Mouse (Mus musculus) megakaryocyte, embryonic 14.5 days (primary cell): ENCODE measurements around the gene Xrn2. TPM values are rescaled to one million over a fixed set of nuclear protein-coding genes. Genes with fewer than 3 reads are reported as not detected.

Experiments used
- H3K27me3 ChIP-seq: replicated peaks from 2 replicates; pipeline ENCODE3; 2012; ENCODE audit warnings: inconsistent platforms
- H3K36me3 ChIP-seq: replicated peaks from 2 replicates; pipeline ENCODE3; 2012; ENCODE audit warnings: low read length, inconsistent platforms, mixed read lengths
- H3K4me1 ChIP-seq: 2 replicates; pipeline ENCODE4 v1.6.1; 2012; ENCODE audit warnings: inconsistent platforms
- H3K4me3 ChIP-seq: replicated peaks from 2 replicates; pipeline ENCODE3; 2012; ENCODE audit warnings: moderate library complexity, mild to moderate bottlenecking, inconsistent platforms
- H3K9me3 ChIP-seq: 2 replicates; pipeline ENCODE4 v1.6.1; 2012; ENCODE audit warnings: inconsistent platforms
- FLI1 ChIP-seq: IDR thresholded peaks from 2 replicates; pipeline ENCODE4 v1.6.1; 2012; ENCODE audit warnings: low read length, inconsistent platforms, mixed read lengths
- GATA1 ChIP-seq: IDR thresholded peaks from 3 replicates; pipeline ENCODE4 v1.6.1; 2012; ENCODE audit warnings: mixed read lengths, low read length, inconsistent platforms, borderline replicate concordance
- polyA plus RNA-seq: library from polyadenylated mRNA; stranded (reverse); fragments of >175 nt; gene quantifications from 2 replicates; pipeline ENCODE4 v1.2.3, GENCODE M21; 2012; ENCODE audit warnings: low replicate concordance; ENCODE audit not compliant: insufficient read depth

Gene Xrn2
- polyA plus RNA-seq, 1 experiment, result 2.8 TPM

- Histone ChIP-seq H3K27me3 (no peaks in the 10 kb centered on the region), H3K36me3 (peaks cover 73% of the 10 kb centered on the region), H3K9me3 (no peaks in the 10 kb centered on the region)
Measured at GRCm38 (mm10) chr2:147047051-147047450, 34.3 kb downstream of the Xrn2 start.

GRCm38 (mm10) chr2:147053229-147053892, 40.6 kb downstream of the Xrn2 start:
- Histone ChIP-seq H3K36me3 (peaks cover 95% of the 10 kb centered on the region), H3K4me3 (no peak overlapping the region), H3K4me1 (peaks cover 10% of the 10 kb centered on the region), H3K9me3 (no peaks in the 10 kb centered on the region), H3K27me3 (no peaks in the 10 kb centered on the region)
- TF ChIP-seq GATA1, result no peak

More at GRCm38 (mm10) chr2:147047051-147047450, 34.3 kb downstream of the Xrn2 start:
- Histone ChIP-seq H3K4me1 (peaks cover 14% of the 10 kb centered on the region), H3K4me3 (no peak overlapping the region)
- TF ChIP-seq GATA1, result no peak
- TF ChIP-seq FLI1, result no peak

DNA sequence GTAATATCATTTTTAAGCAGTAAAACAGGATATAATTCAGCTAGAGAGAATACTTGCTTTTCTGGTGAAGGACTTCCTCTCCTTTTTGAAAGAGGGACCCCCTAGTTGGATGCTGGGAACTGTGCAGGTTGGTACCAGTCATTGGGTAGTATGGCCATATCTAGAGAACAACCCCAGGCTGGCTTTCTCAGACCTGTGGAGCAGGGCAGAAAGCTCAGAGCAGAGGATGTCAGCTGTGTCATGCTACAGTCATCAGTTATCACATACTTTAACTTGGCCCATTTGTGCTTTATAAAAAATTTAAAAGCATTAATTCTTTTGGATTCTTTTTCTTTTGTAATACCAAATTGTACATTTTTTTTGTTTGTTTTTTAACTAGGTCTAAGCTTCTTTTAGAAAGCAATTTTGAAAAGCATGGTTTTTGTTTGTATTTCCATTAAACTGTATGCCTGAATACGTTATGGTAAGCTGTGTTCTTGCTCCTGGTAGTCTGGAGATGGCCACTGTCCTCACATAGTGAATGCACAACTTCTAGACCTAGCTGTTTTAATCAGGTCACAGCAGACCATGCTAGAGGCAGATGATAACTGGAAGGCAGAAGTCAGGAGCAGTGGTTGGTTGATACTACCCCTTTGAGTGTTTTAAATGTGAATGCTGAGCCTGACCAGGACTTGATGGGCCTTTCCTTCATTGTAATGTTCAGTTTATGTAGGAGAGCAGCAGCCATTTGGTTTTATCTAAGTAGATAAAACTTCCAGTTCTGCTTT, 54.9 kb downstream of the Xrn2 start:
- H3K4me3 ChIP-seq, result no peak overlapping the region
- H3K9me3 ChIP-seq, result no peaks in the 10 kb centered on the region
- peaks cover 52% of the 10 kb centered on the region for H3K4me1 ChIP-seq
- peaks cover 57% of the 10 kb centered on the region for H3K36me3 ChIP-seq
- H3K27me3 ChIP-seq, result no peaks in the 10 kb centered on the region
- TF ChIP-seq FLI1 (no peak), GATA1 (no peak)

GRCm38 (mm10) chr2:147069077-147069476, 56.3 kb downstream of the Xrn2 start:
- Histone ChIP-seq H3K9me3 (no peaks in the 10 kb centered on the region), H3K4me3 (no peak overlapping the region), H3K27me3 (no peaks in the 10 kb centered on the region), H3K36me3 (peaks cover 53% of the 10 kb centered on the region), H3K4me1 (peaks cover 52% of the 10 kb centered on the region)
- no peak for TF ChIP-seq GATA1
- TF ChIP-seq FLI1, result no peak

DNA sequence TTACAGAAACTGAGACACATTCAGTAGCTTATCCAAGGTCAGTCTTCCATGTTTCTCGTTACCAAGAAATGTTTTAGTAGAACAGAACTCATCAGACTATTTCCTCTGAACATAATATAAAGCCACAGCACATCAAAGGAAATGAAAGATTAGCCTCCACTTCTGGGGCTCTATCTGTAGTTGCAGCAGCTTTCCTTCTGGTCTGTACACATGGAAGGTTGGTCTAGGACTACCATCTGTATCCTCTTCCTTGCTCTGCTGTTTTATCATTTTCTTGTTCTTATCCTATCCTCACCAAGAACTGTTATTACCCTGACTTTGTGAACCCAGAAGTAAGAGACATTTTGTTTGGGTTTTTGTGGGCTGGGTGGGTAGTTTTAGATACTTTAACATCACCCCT, 57.5 kb downstream of the Xrn2 start:
- H3K4me1 ChIP-seq, result peaks cover 52% of the 10 kb centered on the region
- no peaks in the 10 kb centered on the region for H3K27me3 ChIP-seq
- no peak overlapping the region for H3K4me3 ChIP-seq
- H3K36me3 ChIP-seq, result peaks cover 53% of the 10 kb centered on the region
- TF ChIP-seq GATA1 (no peak), FLI1 (no peak)
- H3K9me3 ChIP-seq, result no peaks in the 10 kb centered on the region

GRCm38 (mm10) chr2:147073962-147074361, 61.2 kb downstream of the Xrn2 start:
- no peak for TF ChIP-seq GATA1
- no peak for TF ChIP-seq FLI1
- peaks cover 24% of the 10 kb centered on the region for H3K4me1 ChIP-seq
- H3K36me3 ChIP-seq, result peaks cover 70% of the 10 kb centered on the region
- no peak overlapping the region for H3K4me3 ChIP-seq
- H3K27me3 ChIP-seq, result no peaks in the 10 kb centered on the region
- no peaks in the 10 kb centered on the region for H3K9me3 ChIP-seq

- Histone ChIP-seq H3K9me3 (no peaks in the 10 kb centered on the region), H3K4me1 (peaks cover 20% of the 10 kb centered on the region), H3K27me3 (no peaks in the 10 kb centered on the region), H3K4me3 (no peak overlapping the region), H3K36me3 (peaks cover 66% of the 10 kb centered on the region)
- TF ChIP-seq GATA1, result no peak
- no peak for TF ChIP-seq FLI1
Measured at GRCm38 (mm10) chr2:147074399-147074798, 61.6 kb downstream of the Xrn2 start.

DNA sequence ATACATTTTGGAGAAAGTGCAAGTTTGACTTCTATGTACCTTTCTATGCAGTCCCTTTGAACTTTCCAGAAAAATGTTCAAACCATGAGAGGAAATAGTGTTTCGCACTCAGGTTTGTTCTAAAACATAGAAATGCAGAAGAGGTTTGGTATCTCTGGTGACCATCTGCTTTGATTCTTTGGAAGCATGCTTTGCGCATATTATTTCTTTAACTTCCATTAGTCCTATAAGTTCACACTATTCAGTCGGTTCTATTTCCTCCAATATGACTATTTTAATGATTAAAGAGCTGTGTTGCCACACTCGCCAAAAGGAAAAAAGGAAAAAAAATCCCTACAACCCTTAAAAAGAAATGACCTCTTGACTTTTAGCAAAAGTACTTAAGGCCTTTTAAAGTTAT, 69.6 kb downstream of the Xrn2 start:
- Histone ChIP-seq H3K4me3 (no peak overlapping the region), H3K9me3 (no peaks in the 10 kb centered on the region), H3K4me1 (peaks cover 28% of the 10 kb centered on the region), H3K27me3 (peaks cover 56% of the 10 kb centered on the region), H3K36me3 (peaks cover 9% of the 10 kb centered on the region)
- no peak for TF ChIP-seq GATA1

GRCm38 (mm10) chr2:147083471-147084365, 70.9 kb downstream of the Xrn2 start:
- Histone ChIP-seq H3K4me3 (peak overlapping the region; percentile 92), H3K36me3 (no peaks in the 10 kb centered on the region), H3K9me3 (no peaks in the 10 kb centered on the region), H3K4me1 (peaks cover 28% of the 10 kb centered on the region), H3K27me3 (peaks cover 63% of the 10 kb centered on the region)
- TF ChIP-seq GATA1 (no peak), FLI1 (no peak)

DNA sequence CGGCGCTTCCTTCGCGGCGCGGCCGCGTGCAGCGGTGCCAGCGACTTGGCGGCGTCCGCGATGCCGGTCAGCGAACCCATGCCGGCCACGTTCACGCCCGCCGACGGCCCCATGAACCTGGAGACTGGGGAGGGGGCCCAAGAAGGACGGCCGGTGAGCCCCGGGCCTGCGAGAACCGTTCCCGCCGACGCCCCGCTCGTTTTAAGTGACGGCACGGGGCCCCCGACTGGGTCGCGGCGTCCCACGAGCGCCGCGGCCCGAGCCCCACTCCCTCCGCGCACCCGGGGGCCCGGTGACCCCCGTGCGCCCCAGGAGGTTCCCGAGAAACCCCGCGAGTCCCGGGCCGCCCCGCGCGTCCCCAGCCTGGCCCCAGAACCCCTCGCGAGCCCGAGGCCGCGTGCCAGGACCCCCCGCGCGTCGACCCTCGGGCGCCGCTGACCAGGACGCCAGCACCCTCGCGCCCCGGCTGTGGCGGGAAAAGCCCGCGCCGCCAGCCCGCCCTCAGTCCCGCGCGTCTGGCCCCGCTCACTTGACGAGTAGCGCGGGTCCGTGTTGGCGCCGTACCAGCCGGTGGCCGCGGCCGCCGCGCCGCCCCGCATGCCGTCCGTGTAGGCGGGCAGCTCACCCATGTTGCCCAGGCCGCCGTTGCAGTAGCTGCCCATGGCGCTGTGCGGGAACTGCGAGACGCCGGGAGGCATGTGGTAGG, 71.7 kb downstream of the Xrn2 start:
- no peaks in the 10 kb centered on the region for H3K36me3 ChIP-seq
- H3K27me3 ChIP-seq, result peaks cover 64% of the 10 kb centered on the region
- H3K9me3 ChIP-seq, result no peaks in the 10 kb centered on the region
- TF ChIP-seq GATA1 (no peak), FLI1 (no peak)
- peak overlapping the region; percentile 92 for H3K4me3 ChIP-seq
- H3K4me1 ChIP-seq, result peaks cover 28% of the 10 kb centered on the region
